Mouse (Mus musculus): ENCODE measurements at regions not wholly inside any gene's neighbourhood (a gene's known extent, or its start where the extent isn't known, plus 50 kb on each side); places are given as distances from the start of the nearest gene placed in this dataset.

GRCm38 (mm10) chrX:99585703-99586102 is 114.6 kb upstream of the Pja1 start:
- no peaks in the 10 kb centered on the region for H3K9me3 ChIP-seq (ENCODE audit: control insufficient read depth, low read length)
- H3K4me3 ChIP-seq (ENCODE audit: low read depth, low read length) = no peak overlapping the region
- no peaks in the 10 kb centered on the region for H3K27me3 ChIP-seq (ENCODE audit: control insufficient read depth, insufficient read depth, low read length)
- no peak for ATAC-seq (ENCODE audit: low FRiP score)
- DNase-seq (ENCODE audit: low spot score) = no peak
- H3K4me2 ChIP-seq (replicated peaks; ENCODE audit: low read depth, low read length) = no peak overlapping the region
- no peaks in the 10 kb centered on the region for H3K36me3 ChIP-seq (ENCODE audit: control insufficient read depth, insufficient read depth, low read length)
- no peaks in the 10 kb centered on the region for H3K4me1 ChIP-seq (replicated peaks; ENCODE audit: control insufficient read depth, insufficient read depth, low read length)
- no peak overlapping the region for H3K9ac ChIP-seq (ENCODE audit: low read depth, low read length)
- no peak overlapping the region for H3K27ac ChIP-seq (ENCODE audit: low read depth, low read length)
- WGBS = 37% methylated on average over 3 of the region's 3 CpGs

DNA sequence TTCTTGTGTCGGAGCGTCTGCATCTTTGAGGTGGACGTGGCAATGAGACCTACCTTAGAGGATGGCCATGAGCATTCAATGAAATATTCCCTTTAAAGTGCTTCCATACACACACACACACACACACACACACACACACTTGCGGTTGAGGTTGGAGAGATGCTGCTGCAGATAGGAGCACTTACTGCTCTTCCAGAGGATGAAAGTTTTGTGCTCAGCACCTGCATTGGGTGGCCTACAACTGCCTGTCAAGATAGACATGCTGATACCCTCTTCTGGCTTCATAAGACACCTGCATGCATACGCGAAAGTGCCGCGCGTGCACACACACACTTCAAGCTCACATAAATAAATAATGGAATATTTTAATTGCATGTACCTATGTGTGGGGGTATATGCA is 111.5 kb upstream of the Pja1 start:
- peaks cover 4% of the 10 kb centered on the region for H3K27me3 ChIP-seq (ENCODE audit: control insufficient read depth, insufficient read depth, low read length)
- no peaks in the 10 kb centered on the region for H3K36me3 ChIP-seq (ENCODE audit: control insufficient read depth, insufficient read depth, low read length)
- DNase-seq (ENCODE audit: low spot score) (no peak), ATAC-seq (ENCODE audit: low FRiP score) (no peak)
- WGBS = 95% methylated on average over 9 of the region's 9 CpGs
- H3K9ac ChIP-seq (ENCODE audit: low read depth, low read length) = no peak overlapping the region
- no peak overlapping the region for H3K4me3 ChIP-seq (ENCODE audit: low read depth, low read length)
- H3K27ac ChIP-seq (ENCODE audit: low read depth, low read length) = no peak overlapping the region
- no peak overlapping the region for H3K4me2 ChIP-seq (replicated peaks; ENCODE audit: low read depth, low read length)
- H3K9me3 ChIP-seq (ENCODE audit: control insufficient read depth, low read length) = no peaks in the 10 kb centered on the region
- no peaks in the 10 kb centered on the region for H3K4me1 ChIP-seq (replicated peaks; ENCODE audit: control insufficient read depth, insufficient read depth, low read length)

- Histone ChIP-seq H3K9ac (ENCODE audit: low read depth, low read length) (no peak overlapping the region), H3K4me1 (replicated peaks; ENCODE audit: control insufficient read depth, insufficient read depth, low read length) (no peaks in the 10 kb centered on the region), H3K9me3 (ENCODE audit: control insufficient read depth, low read length) (no peaks in the 10 kb centered on the region), H3K4me2 (replicated peaks; ENCODE audit: low read depth, low read length) (no peak overlapping the region), H3K36me3 (ENCODE audit: control insufficient read depth, insufficient read depth, low read length) (no peaks in the 10 kb centered on the region), H3K4me3 (ENCODE audit: low read depth, low read length) (no peak overlapping the region), H3K27me3 (ENCODE audit: control insufficient read depth, insufficient read depth, low read length) (peaks cover 4% of the 10 kb centered on the region), H3K27ac (ENCODE audit: low read depth, low read length) (no peak overlapping the region)
- ATAC-seq (ENCODE audit: low FRiP score) = no peak
- no peak for DNase-seq (ENCODE audit: low spot score)
- WGBS = 44% methylated on average over 10 of the region's 10 CpGs
Observed at GRCm38 (mm10) chrX:99581632-99582466, 110.8 kb upstream of the Pja1 start.

GRCm38 (mm10) chrX:99579206-99579605 is 108.1 kb upstream of the Pja1 start:
- no peak overlapping the region for H3K27ac ChIP-seq (ENCODE audit: low read depth, low read length)
- peaks cover 6% of the 10 kb centered on the region for H3K27me3 ChIP-seq (ENCODE audit: control insufficient read depth, insufficient read depth, low read length)
- no peak for ATAC-seq (ENCODE audit: low FRiP score)
- no peaks in the 10 kb centered on the region for H3K9me3 ChIP-seq (ENCODE audit: control insufficient read depth, low read length)
- no peaks in the 10 kb centered on the region for H3K36me3 ChIP-seq (ENCODE audit: control insufficient read depth, insufficient read depth, low read length)
- H3K4me2 ChIP-seq (replicated peaks; ENCODE audit: low read depth, low read length) = no peak overlapping the region
- DNase-seq (ENCODE audit: low spot score) = no peak
- no peaks in the 10 kb centered on the region for H3K4me1 ChIP-seq (replicated peaks; ENCODE audit: control insufficient read depth, insufficient read depth, low read length)
- no peak overlapping the region for H3K4me3 ChIP-seq (ENCODE audit: low read depth, low read length)
- WGBS = 61% methylated on average over 4 of the region's 4 CpGs
- no peak overlapping the region for H3K9ac ChIP-seq (ENCODE audit: low read depth, low read length)

GRCm38 (mm10) chrX:99578796-99579195 is 107.7 kb upstream of the Pja1 start:
- H3K27ac ChIP-seq (ENCODE audit: low read depth, low read length) = no peak overlapping the region
- no peaks in the 10 kb centered on the region for H3K4me1 ChIP-seq (replicated peaks; ENCODE audit: control insufficient read depth, insufficient read depth, low read length)
- H3K36me3 ChIP-seq (ENCODE audit: control insufficient read depth, insufficient read depth, low read length) = no peaks in the 10 kb centered on the region
- 64% methylated on average over 2 of the region's 2 CpGs for WGBS
- no peak overlapping the region for H3K4me3 ChIP-seq (ENCODE audit: low read depth, low read length)
- ATAC-seq (ENCODE audit: low FRiP score) (no peak), DNase-seq (ENCODE audit: low spot score) (no peak)
- no peaks in the 10 kb centered on the region for H3K9me3 ChIP-seq (ENCODE audit: control insufficient read depth, low read length)
- H3K4me2 ChIP-seq (replicated peaks; ENCODE audit: low read depth, low read length) = no peak overlapping the region
- peaks cover 6% of the 10 kb centered on the region for H3K27me3 ChIP-seq (ENCODE audit: control insufficient read depth, insufficient read depth, low read length)
- H3K9ac ChIP-seq (ENCODE audit: low read depth, low read length) = no peak overlapping the region

DNA sequence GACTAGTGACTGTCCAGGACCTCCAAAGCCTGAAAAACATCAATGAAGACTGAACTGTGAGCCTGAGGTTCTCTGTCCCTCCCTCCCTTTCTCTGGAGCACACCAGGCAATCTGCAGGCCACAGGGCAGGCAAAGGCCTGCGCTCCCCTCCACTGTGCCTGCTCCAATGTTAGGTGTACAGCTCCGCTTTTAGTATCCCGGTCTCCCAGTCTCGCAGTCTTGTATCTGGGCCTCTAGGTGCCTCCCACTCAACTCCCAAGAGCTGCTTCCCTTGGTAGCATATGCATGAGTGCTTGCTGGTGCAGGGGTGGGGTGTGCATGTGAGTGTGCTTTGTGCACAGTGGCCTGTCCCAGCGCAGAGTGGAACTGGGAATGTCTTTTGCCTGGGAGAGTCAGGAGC is 104.0 kb upstream of the Pja1 start:
- ATAC-seq (ENCODE audit: low FRiP score) (peak; percentile 43), DNase-seq (ENCODE audit: low spot score) (no peak)
- no peaks in the 10 kb centered on the region for H3K36me3 ChIP-seq (ENCODE audit: control insufficient read depth, insufficient read depth, low read length)
- peaks cover 10% of the 10 kb centered on the region for H3K27me3 ChIP-seq (ENCODE audit: control insufficient read depth, insufficient read depth, low read length)
- H3K9me3 ChIP-seq (ENCODE audit: control insufficient read depth, low read length) = no peaks in the 10 kb centered on the region
- no peak overlapping the region for H3K27ac ChIP-seq (ENCODE audit: low read depth, low read length)
- no peak overlapping the region for H3K4me2 ChIP-seq (replicated peaks; ENCODE audit: low read depth, low read length)
- WGBS = 35% methylated on average over 5 of the region's 5 CpGs
- H3K4me1 ChIP-seq (replicated peaks; ENCODE audit: control insufficient read depth, insufficient read depth, low read length) = no peaks in the 10 kb centered on the region
- H3K9ac ChIP-seq (ENCODE audit: low read depth, low read length) = no peak overlapping the region
- H3K4me3 ChIP-seq (ENCODE audit: low read depth, low read length) = no peak overlapping the region

DNA sequence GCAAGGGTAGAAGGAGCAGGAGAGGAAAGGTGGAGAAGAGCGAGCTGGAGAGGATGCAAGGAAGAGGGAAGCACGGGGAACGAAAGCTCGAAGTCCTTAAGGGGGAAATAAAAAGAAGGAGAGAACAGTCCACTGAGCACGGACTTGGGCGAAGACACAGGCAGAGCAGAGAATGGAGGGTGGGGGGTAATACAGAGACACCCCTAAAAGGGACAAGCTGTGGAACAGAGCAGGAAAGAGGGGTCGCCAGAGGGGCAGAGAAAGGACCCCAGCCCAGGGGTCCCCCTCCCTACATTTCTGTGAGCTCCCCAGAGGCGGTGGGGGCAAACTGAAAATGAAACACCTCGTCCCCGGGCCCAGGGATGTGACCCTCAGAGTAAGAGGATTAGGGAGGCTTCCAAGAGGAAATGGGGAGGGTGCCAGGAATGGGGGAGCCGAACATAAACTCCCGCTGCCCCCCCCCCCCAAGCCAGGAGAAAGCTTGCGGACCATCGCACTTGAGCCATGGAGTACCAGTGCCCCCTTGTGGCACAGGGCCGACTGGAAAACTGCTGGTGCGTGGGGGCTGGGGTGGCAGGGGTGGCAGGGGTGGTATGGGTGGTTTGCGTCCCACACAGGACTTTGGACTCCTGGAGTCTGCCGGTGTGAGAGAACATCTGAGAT is 103.5 kb upstream of the Pja1 start:
- 0 out of 2 replicates have a peak, but pooled peaks have one; percentile 40 for ATAC-seq (ENCODE audit: low FRiP score)
- no peak overlapping the region for H3K4me3 ChIP-seq (ENCODE audit: low read depth, low read length)
- peak; percentile 69 for DNase-seq (ENCODE audit: low spot score)
- no peaks in the 10 kb centered on the region for H3K36me3 ChIP-seq (ENCODE audit: control insufficient read depth, insufficient read depth, low read length)
- peak overlapping the region; percentile 35 for H3K4me2 ChIP-seq (replicated peaks; ENCODE audit: low read depth, low read length)
- WGBS = 25% methylated on average over 15 of the region's 18 CpGs
- H3K27me3 ChIP-seq (ENCODE audit: control insufficient read depth, insufficient read depth, low read length) = peaks cover 10% of the 10 kb centered on the region
- no peaks in the 10 kb centered on the region for H3K4me1 ChIP-seq (replicated peaks; ENCODE audit: control insufficient read depth, insufficient read depth, low read length)
- H3K9ac ChIP-seq (ENCODE audit: low read depth, low read length) = no peak overlapping the region
- H3K27ac ChIP-seq (ENCODE audit: low read depth, low read length) = no peak overlapping the region
- no peaks in the 10 kb centered on the region for H3K9me3 ChIP-seq (ENCODE audit: control insufficient read depth, low read length)

GRCm38 (mm10) chrX:99570161-99570560 is 99.1 kb upstream of the Pja1 start:
- Histone ChIP-seq H3K9ac (ENCODE audit: low read depth, low read length) (no peak overlapping the region), H3K4me2 (replicated peaks; ENCODE audit: low read depth, low read length) (no peak overlapping the region), H3K36me3 (ENCODE audit: control insufficient read depth, insufficient read depth, low read length) (no peaks in the 10 kb centered on the region), H3K4me3 (ENCODE audit: low read depth, low read length) (no peak overlapping the region), H3K9me3 (ENCODE audit: control insufficient read depth, low read length) (no peaks in the 10 kb centered on the region), H3K27me3 (ENCODE audit: control insufficient read depth, insufficient read depth, low read length) (peaks cover 19% of the 10 kb centered on the region), H3K4me1 (replicated peaks; ENCODE audit: control insufficient read depth, insufficient read depth, low read length) (no peaks in the 10 kb centered on the region), H3K27ac (ENCODE audit: low read depth, low read length) (no peak overlapping the region)
- ATAC-seq (ENCODE audit: low FRiP score) = no peak
- DNase-seq (ENCODE audit: low spot score) = no peak
- 86% methylated on average over 5 of the region's 5 CpGs for WGBS

DNA sequence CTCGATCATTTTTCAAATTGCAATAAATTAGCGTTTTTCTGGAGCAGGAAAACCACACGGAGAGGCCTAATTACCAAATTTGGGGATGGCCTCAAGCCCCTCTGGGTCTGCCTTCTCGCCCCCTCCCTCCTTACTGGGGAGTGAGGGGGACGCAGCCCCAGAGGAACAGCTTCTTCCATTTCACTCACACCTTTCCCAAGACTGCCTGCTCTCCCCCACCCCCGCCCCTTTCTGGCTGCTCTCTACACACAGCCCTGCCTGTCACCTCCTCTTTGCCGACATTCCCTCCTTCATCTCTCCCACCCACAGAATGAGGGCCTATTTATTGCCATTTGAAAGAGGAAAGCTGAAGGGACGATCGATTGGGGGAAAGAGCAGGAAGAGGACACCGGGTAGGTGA is 97.2 kb upstream of the Pja1 start:
- H3K4me3 ChIP-seq (ENCODE audit: low read depth, low read length) = no peak overlapping the region
- peak; percentile 30; the same call in 1 of the 2 replicates for ATAC-seq (ENCODE audit: low FRiP score)
- no peak overlapping the region for H3K9ac ChIP-seq (ENCODE audit: low read depth, low read length)
- no peaks in the 10 kb centered on the region for H3K9me3 ChIP-seq (ENCODE audit: control insufficient read depth, low read length)
- peaks cover 24% of the 10 kb centered on the region for H3K27me3 ChIP-seq (ENCODE audit: control insufficient read depth, insufficient read depth, low read length)
- H3K27ac ChIP-seq (ENCODE audit: low read depth, low read length) = no peak overlapping the region
- DNase-seq (ENCODE audit: low spot score) = no peak
- 23% methylated on average over 10 of the region's 10 CpGs for WGBS
- 0 out of 2 replicates have a peak overlapping the region, but pooled peaks have one; percentile 11 for H3K4me2 ChIP-seq (replicated peaks; ENCODE audit: low read depth, low read length)
- H3K4me1 ChIP-seq (replicated peaks; ENCODE audit: control insufficient read depth, insufficient read depth, low read length) = no peaks in the 10 kb centered on the region
- H3K36me3 ChIP-seq (ENCODE audit: control insufficient read depth, insufficient read depth, low read length) = no peaks in the 10 kb centered on the region

Data from hindbrain, embryonic 11.5 days (tissue).